Mouse (Mus musculus): ENCODE measurements around the gene Akt1s1. TPM values are rescaled to one million over a fixed set of nuclear protein-coding genes. Genes with fewer than 3 reads are reported as not detected.
A peak's percentile ranks its signal among the peaks of the same experiment; 100 is the strongest.

Akt1s1 gene
- polyA plus RNA-seq, 1 experiment from 2014 or later = 116 TPM

DNA sequence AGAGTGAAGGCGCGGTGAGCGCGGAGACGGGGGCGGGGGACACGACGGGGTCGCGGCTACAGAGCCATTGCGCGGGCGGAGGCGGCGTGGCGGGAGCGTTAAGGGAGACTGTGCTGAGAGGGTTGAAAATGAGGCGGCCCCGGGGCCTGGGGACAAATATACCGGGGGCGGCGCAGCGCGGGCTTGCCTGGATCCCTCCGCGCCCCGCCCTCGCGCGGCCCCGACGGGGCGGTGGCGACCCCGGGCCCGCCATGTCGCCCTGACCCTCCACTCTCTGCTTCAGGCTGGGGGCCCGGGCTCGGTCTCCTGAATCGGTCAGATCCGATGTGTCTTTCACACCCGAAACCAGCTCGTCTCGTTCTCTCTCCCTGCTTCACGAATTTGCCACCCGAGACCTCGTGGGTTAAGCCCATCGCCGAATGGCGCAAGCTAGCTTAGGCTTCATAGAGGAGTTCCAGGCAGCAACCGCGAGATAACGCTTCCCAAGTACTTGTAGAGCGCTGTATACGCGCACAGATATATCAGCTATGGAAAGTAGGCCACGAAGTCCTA, 32.2 kb upstream of the Akt1s1 start, which contains the start of gene Atf5:
Atf5 (minus strand) TSS at position 189 of the 552 bp plus-strand sequence.
- Histone ChIP-seq H3K4me2 (replicated peaks) (peak within 1 kb of the TSS; percentile 90), H3K36me3 (0 out of 2 replicates have a peak, but pooled peaks cover 9% of the 10 kb centered on the region), H3K4me1 (peaks cover 36% of the 10 kb centered on the region), H3K9me3 (no peaks in the 10 kb centered on the region), H3K27ac (peak within 1 kb of the TSS; percentile 94), H3K4me3 (peak within 1 kb of the TSS; percentile 72), H3K9ac (peak within 1 kb of the TSS; percentile 82), H3K27me3 (no peaks in the 10 kb centered on the region)
- ATAC-seq (ENCODE audit: insufficient number of reproducible peaks, insufficient read depth, low FRiP score, low TSS enrichment) = no peak; the same call in none of the 2 replicates
- WGBS = under 1% methylated on average over 57 of the region's 57 CpGs

- no peaks in the 10 kb centered on the region for H3K27me3 ChIP-seq
- H3K4me2 ChIP-seq (replicated peaks) = peak overlapping the region; percentile 90
- H3K9me3 ChIP-seq = no peaks in the 10 kb centered on the region
- H3K4me3 ChIP-seq = peak overlapping the region; percentile 72
- 24% methylated on average over 3 of the region's 3 CpGs for WGBS
- 0 out of 2 replicates have a peak, but pooled peaks cover 7% of the 10 kb centered on the region for H3K36me3 ChIP-seq
- peaks cover 36% of the 10 kb centered on the region for H3K4me1 ChIP-seq
- no peak for ATAC-seq (ENCODE audit: insufficient number of reproducible peaks, insufficient read depth, low FRiP score, low TSS enrichment)
- peak overlapping the region; percentile 82 for H3K9ac ChIP-seq
- H3K27ac ChIP-seq = peak overlapping the region; percentile 94
These were observed 31.4 kb upstream of the Akt1s1 start for GRCm38 (mm10) chr7:44817441-44817840.

DNA sequence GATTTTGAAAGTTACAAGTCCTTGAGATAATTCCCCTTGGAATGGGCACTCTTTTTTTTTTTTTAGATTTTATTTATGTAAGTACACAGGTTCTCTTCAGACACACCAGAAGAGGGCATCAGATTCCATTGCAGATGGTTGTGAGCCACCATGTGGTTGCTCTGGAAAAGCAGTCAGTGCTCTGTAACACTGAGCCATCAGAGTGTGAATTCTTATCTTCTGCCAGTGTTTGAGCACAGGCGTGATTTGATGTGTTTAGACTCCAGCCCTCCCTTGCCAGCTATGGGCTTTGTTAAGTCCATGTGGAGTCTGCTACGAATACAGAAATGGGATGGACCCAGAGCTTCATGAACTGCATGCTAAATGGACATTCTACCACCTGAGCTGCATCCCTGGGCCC, 30.6 kb upstream of the Akt1s1 start:
- Histone ChIP-seq H3K9ac (0 out of 2 replicates have a peak overlapping the region, but pooled peaks have one; percentile 82), H3K4me3 (peak overlapping the region; percentile 72), H3K4me2 (replicated peaks) (peak overlapping the region; percentile 90), H3K9me3 (no peaks in the 10 kb centered on the region), H3K4me1 (peaks cover 41% of the 10 kb centered on the region), H3K27me3 (no peaks in the 10 kb centered on the region), H3K36me3 (0 out of 2 replicates have a peak, but pooled peaks cover 7% of the 10 kb centered on the region), H3K27ac (no peak overlapping the region)
- no peak for ATAC-seq (ENCODE audit: insufficient number of reproducible peaks, insufficient read depth, low FRiP score, low TSS enrichment)
- 51% methylated on average over 2 of the region's 2 CpGs for WGBS

- peak overlapping the region; percentile 72 for H3K4me3 ChIP-seq
- peak overlapping the region; percentile 90 for H3K4me2 ChIP-seq (replicated peaks)
- peaks cover 47% of the 10 kb centered on the region for H3K4me1 ChIP-seq
- peak overlapping the region; percentile 21; the same call in 1 of the 2 replicates for H3K9ac ChIP-seq
- 0 out of 2 replicates have a peak, but pooled peaks cover 6% of the 10 kb centered on the region for H3K36me3 ChIP-seq
- H3K27me3 ChIP-seq = no peaks in the 10 kb centered on the region
- no peaks in the 10 kb centered on the region for H3K9me3 ChIP-seq
- no peak for ATAC-seq (ENCODE audit: insufficient number of reproducible peaks, insufficient read depth, low FRiP score, low TSS enrichment)
- WGBS = 44% methylated on average over 6 of the region's 6 CpGs
- 0 out of 2 replicates have a peak overlapping the region, but pooled peaks have one; percentile 11 for H3K27ac ChIP-seq
These were observed 30.0 kb upstream of the Akt1s1 start for GRCm38 (mm10) chr7:44818751-44819235.

- 100% methylated on average over 2 of the region's 2 CpGs for WGBS
- no peaks in the 10 kb centered on the region for H3K36me3 ChIP-seq
These were observed 29.4 kb upstream of the Akt1s1 start for GRCm38 (mm10) chr7:44819391-44819790.

DNA sequence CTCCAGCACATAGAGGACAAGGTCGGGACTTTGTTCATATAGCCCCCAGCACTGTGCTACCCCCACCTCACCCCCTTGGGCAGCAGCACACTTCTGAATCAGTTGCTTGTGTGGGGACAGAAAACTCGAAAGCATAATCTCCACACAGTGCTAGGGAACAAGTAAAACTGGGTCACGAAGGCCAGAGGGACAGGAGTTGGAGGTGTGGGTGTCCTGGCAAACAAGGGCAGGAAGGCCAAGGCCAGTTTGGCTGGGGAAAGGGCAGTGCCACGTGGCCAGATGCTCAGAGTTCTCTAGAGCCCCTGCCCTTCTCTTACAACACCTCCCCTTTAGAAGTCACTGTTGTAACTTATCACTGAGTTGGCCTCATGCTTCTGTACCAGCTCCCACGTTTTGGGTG, 28.9 kb upstream of the Akt1s1 start:
- no peak for ATAC-seq (ENCODE audit: insufficient number of reproducible peaks, insufficient read depth, low FRiP score, low TSS enrichment)
- H3K9me3 ChIP-seq = no peaks in the 10 kb centered on the region
- peak overlapping the region; percentile 90 for H3K4me2 ChIP-seq (replicated peaks)
- 56% methylated on average over 5 of the region's 5 CpGs for whole genome bisulfite sequencing
- no peak overlapping the region for H3K4me3 ChIP-seq
- H3K36me3 ChIP-seq = no peaks in the 10 kb centered on the region
- H3K9ac ChIP-seq = no peak overlapping the region
- H3K27ac ChIP-seq = no peak overlapping the region
- peaks cover 54% of the 10 kb centered on the region for H3K4me1 ChIP-seq
- no peaks in the 10 kb centered on the region for H3K27me3 ChIP-seq

More at GRCm38 (mm10) chr7:44819391-44819790, 29.4 kb upstream of the Akt1s1 start:
- H3K9ac ChIP-seq = peak overlapping the region; percentile 21; the same call in 1 of the 2 replicates
- no peaks in the 10 kb centered on the region for H3K27me3 ChIP-seq
- H3K4me2 ChIP-seq (replicated peaks) = peak overlapping the region; percentile 90
- no peak for ATAC-seq (ENCODE audit: insufficient number of reproducible peaks, insufficient read depth, low FRiP score, low TSS enrichment)
- peak overlapping the region; percentile 72; the same call in 1 of the 2 replicates for H3K4me3 ChIP-seq
- H3K4me1 ChIP-seq = peaks cover 51% of the 10 kb centered on the region
- no peak overlapping the region for H3K27ac ChIP-seq
- no peaks in the 10 kb centered on the region for H3K9me3 ChIP-seq

GRCm38 (mm10) chr7:44820525-44820924, 28.3 kb upstream of the Akt1s1 start:
- Histone ChIP-seq H3K9me3 (no peaks in the 10 kb centered on the region), H3K4me1 (peaks cover 49% of the 10 kb centered on the region), H3K9ac (no peak overlapping the region), H3K4me2 (replicated peaks) (no peak overlapping the region), H3K4me3 (no peak overlapping the region), H3K27me3 (no peaks in the 10 kb centered on the region), H3K27ac (no peak overlapping the region), H3K36me3 (peaks cover under 1% of the 10 kb centered on the region; the same call in 1 of the 2 replicates)
- no peak for ATAC-seq (ENCODE audit: insufficient number of reproducible peaks, insufficient read depth, low FRiP score, low TSS enrichment)
- 90% methylated on average over 3 of the region's 3 CpGs for WGBS

- Histone ChIP-seq H3K4me2 (replicated peaks) (no peak overlapping the region), H3K4me3 (no peak overlapping the region), H3K36me3 (peaks cover 3% of the 10 kb centered on the region; the same call in 1 of the 2 replicates), H3K9me3 (no peaks in the 10 kb centered on the region), H3K9ac (no peak overlapping the region), H3K4me1 (peaks cover 49% of the 10 kb centered on the region), H3K27me3 (no peaks in the 10 kb centered on the region), H3K27ac (no peak overlapping the region)
- ATAC-seq (ENCODE audit: insufficient number of reproducible peaks, insufficient read depth, low FRiP score, low TSS enrichment) = no peak
- WGBS = 83% methylated on average over 7 of the region's 7 CpGs
These were observed 26.9 kb upstream of the Akt1s1 start for GRCm38 (mm10) chr7:44821666-44822448.

DNA sequence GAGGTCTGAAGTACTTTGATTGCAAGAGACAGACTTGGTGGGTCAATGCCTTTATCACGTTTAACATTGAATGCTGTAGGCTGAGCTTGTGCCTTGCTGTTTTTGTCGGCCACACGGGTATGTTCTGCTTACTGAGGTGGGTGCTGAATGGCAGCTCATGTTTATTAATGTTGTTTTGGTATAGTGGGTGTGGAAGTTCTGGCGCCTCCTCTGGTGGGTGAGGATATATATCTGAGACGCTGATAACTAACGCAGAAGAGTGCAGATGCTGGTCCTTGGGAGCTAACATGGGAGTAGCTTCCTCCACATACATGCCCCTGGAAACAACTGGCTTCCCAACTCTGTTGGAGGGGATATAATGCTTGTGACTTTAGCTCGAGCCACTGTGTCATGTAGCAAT, 25.4 kb upstream of the Akt1s1 start:
- Histone ChIP-seq H3K27me3 (no peaks in the 10 kb centered on the region), H3K9me3 (no peaks in the 10 kb centered on the region), H3K4me1 (peaks cover 38% of the 10 kb centered on the region), H3K4me2 (replicated peaks) (no peak overlapping the region), H3K36me3 (peaks cover 7% of the 10 kb centered on the region), H3K27ac (no peak overlapping the region), H3K4me3 (no peak overlapping the region), H3K9ac (no peak overlapping the region)
- WGBS = 50% methylated on average over 7 of the region's 7 CpGs
- no peak for ATAC-seq (ENCODE audit: insufficient number of reproducible peaks, insufficient read depth, low FRiP score, low TSS enrichment)

DNA sequence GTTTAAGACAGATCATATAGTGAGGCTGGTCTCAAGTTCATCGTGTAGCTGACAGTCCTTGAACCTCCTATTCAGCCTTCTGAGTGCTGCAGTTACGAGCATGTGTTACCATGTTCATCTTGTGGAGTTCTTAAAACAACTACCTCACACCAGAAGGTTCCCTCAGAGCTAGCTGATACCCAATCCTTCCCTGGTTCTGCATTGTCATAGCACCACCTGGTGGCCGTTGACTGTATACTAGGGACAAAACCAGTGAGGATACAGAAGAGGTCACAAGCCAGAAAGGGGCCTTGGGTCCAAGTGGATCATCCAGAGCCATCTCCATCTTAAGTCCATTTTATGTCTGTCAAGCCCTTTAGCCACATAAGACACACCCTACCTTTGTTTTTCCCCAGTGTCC, 23.9 kb upstream of the Akt1s1 start:
- Histone ChIP-seq H3K4me2 (replicated peaks) (no peak overlapping the region), H3K9ac (no peak overlapping the region), H3K27ac (no peak overlapping the region), H3K36me3 (peaks cover 22% of the 10 kb centered on the region), H3K4me3 (no peak overlapping the region), H3K9me3 (no peaks in the 10 kb centered on the region), H3K4me1 (peaks cover 24% of the 10 kb centered on the region), H3K27me3 (no peaks in the 10 kb centered on the region)
- 31% methylated on average over 3 of the region's 3 CpGs for WGBS
- no peak for ATAC-seq (ENCODE audit: insufficient number of reproducible peaks, insufficient read depth, low FRiP score, low TSS enrichment)

DNA sequence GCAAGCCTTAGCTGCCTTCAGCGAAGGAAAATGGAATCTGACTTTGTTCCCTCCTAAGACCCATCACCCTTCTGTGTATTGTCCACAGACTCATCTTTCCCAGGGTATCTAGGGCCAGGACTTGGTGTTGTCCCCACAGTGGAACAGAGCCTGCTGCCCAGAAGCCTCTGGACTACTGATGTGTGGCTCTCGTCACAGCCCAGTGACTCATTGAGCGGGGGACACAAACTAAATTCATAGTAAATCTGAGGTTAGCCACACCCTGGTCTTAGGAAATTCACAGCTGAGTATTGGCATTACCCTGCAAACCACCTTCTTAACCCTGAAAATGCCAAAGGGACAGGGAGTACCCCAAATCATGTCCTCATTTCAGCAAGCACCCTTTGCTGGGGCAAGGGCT, 22.0 kb upstream of the Akt1s1 start:
- peaks cover 19% of the 10 kb centered on the region; the same call in 1 of the 2 replicates for H3K4me1 ChIP-seq
- no peaks in the 10 kb centered on the region for H3K27me3 ChIP-seq
- no peak overlapping the region for H3K9ac ChIP-seq
- no peak overlapping the region for H3K4me2 ChIP-seq (replicated peaks)
- H3K36me3 ChIP-seq = peaks cover 41% of the 10 kb centered on the region
- no peaks in the 10 kb centered on the region for H3K9me3 ChIP-seq
- WGBS = 92% methylated on average over 3 of the region's 3 CpGs
- no peak for ATAC-seq (ENCODE audit: insufficient number of reproducible peaks, insufficient read depth, low FRiP score, low TSS enrichment)
- H3K4me3 ChIP-seq = no peak overlapping the region
- no peak overlapping the region for H3K27ac ChIP-seq
